Mouse (Mus musculus) frontal cortex, adult 2 months (tissue): ENCODE data around the gene Fgfr2. TPM values are rescaled to one million over a fixed set of nuclear protein-coding genes. Genes with fewer than 3 reads are reported as not detected.
A peak's percentile ranks its signal among the peaks of the same experiment; 100 is the strongest.

Experiments used
- DNase-seq, 2 experiments: peaks; one replicate each; pipeline ENCODE4 v3.0.0; 2022; ENCODE audit warnings: low spot score in 1 of 2; ENCODE audit errors: extremely low spot score in 1 of 2
- polyA plus RNA-seq: library from polyadenylated mRNA; depleted of rRNA; stranded (reverse); fragments of >200 nt; gene quantifications from 2 replicates; pipeline ENCODE4 v1.2.3, GENCODE M21; 2012

The Fgfr2 gene
- polyA plus RNA-seq, 1 experiment, result 69.6 TPM

- no peak for DNase-seq
These were observed 33.4 kb downstream of the Fgfr2 start for GRCm38 (mm10) chr7:133089621-133090260.

GRCm38 (mm10) chr7:133088830-133089261 is 34.3 kb downstream of the Fgfr2 start:
- DNase-seq, result peak; percentile 25 to 53

- DNase-seq, result no peak
These were observed 34.7 kb downstream of the Fgfr2 start for GRCm38 (mm10) chr7:133088411-133088810.

GRCm38 (mm10) chr7:133085408-133085807 is 37.7 kb downstream of the Fgfr2 start:
- no peak for DNase-seq

- DNase-seq, result no peak
These were observed 39.1 kb downstream of the Fgfr2 start for GRCm38 (mm10) chr7:133083936-133084614.

- no peak for DNase-seq
These were observed 44.2 kb downstream of the Fgfr2 start for GRCm38 (mm10) chr7:133078929-133079328.

GRCm38 (mm10) chr7:133074462-133075133 is 48.6 kb downstream of the Fgfr2 start:
- DNase-seq, result no peak

- no peak for DNase-seq
These were observed 50.0 kb downstream of the Fgfr2 start for GRCm38 (mm10) chr7:133073147-133073651.

- no peak for DNase-seq
These were observed 50.6 kb downstream of the Fgfr2 start for GRCm38 (mm10) chr7:133072535-133072934.

- no peak for DNase-seq
These were observed 55.8 kb downstream of the Fgfr2 start for GRCm38 (mm10) chr7:133067321-133067841.

GRCm38 (mm10) chr7:133066776-133067175 is 56.4 kb downstream of the Fgfr2 start:
- DNase-seq, result peak; percentile 57 to 80

GRCm38 (mm10) chr7:133062055-133062454 is 61.1 kb downstream of the Fgfr2 start:
- DNase-seq, result no peak

GRCm38 (mm10) chr7:133060170-133060569 is 63.0 kb downstream of the Fgfr2 start:
- DNase-seq, result no peak

- peak in 1 of 2 experiments; percentile 30 for DNase-seq
These were observed 63.5 kb downstream of the Fgfr2 start for GRCm38 (mm10) chr7:133059517-133060104.

- no peak for DNase-seq
These were observed 64.0 kb downstream of the Fgfr2 start for GRCm38 (mm10) chr7:133059150-133059509.

- DNase-seq, result no peak
These were observed 64.5 kb downstream of the Fgfr2 start for GRCm38 (mm10) chr7:133058496-133059149.

- DNase-seq, result no peak
These were observed 66.2 kb downstream of the Fgfr2 start for GRCm38 (mm10) chr7:133056924-133057323.

GRCm38 (mm10) chr7:133054486-133054885 is 68.7 kb downstream of the Fgfr2 start:
- DNase-seq, result no peak

GRCm38 (mm10) chr7:133053757-133054156 is 69.4 kb downstream of the Fgfr2 start:
- no peak for DNase-seq

- DNase-seq, result no peak
These were observed 70.3 kb downstream of the Fgfr2 start for GRCm38 (mm10) chr7:133052819-133053218.
